Mouse (Mus musculus): ENCODE data around the gene Prim2. TPM values are rescaled to one million over a fixed set of nuclear protein-coding genes. Genes with fewer than 3 reads are reported as not detected.
A peak's percentile ranks its signal among the peaks of the same experiment; 100 is the strongest.

The Prim2 gene
- total RNA-seq, 1 experiment, result 39.0 TPM

DNA sequence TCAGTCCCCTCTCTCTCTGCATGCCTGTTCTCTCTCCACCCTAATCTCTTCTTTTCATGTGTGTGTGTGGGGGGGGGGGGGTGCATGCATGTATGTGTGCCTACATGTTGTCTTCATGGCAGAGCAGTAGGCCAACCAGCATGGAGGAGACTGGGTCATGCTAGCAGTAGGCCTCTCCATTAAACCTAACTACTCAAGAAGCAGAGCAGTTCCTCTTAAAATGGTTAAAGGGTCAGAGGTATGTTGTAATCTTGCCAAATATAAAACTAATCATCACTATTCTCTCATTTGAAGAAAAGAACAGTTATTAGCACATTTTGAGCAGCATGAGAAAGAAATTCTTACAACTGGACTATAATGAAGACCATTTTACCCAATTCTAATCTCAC is 85.0 kb downstream of the Prim2 start:
- in situ Hi-C loops (cut with MboI; ENCODE audit: low sequenced_read_pairs in 2 of 2, unreplicated experiment in 2 of 2), result no loop called here
- no peak overlapping the region for H3K4me3 ChIP-seq (ENCODE audit: insufficient read depth in 1 of 2, low read depth in 1 of 2, low read length in 2 of 2, poor library complexity in 1 of 2, severe bottlenecking in 1 of 2)

DNA sequence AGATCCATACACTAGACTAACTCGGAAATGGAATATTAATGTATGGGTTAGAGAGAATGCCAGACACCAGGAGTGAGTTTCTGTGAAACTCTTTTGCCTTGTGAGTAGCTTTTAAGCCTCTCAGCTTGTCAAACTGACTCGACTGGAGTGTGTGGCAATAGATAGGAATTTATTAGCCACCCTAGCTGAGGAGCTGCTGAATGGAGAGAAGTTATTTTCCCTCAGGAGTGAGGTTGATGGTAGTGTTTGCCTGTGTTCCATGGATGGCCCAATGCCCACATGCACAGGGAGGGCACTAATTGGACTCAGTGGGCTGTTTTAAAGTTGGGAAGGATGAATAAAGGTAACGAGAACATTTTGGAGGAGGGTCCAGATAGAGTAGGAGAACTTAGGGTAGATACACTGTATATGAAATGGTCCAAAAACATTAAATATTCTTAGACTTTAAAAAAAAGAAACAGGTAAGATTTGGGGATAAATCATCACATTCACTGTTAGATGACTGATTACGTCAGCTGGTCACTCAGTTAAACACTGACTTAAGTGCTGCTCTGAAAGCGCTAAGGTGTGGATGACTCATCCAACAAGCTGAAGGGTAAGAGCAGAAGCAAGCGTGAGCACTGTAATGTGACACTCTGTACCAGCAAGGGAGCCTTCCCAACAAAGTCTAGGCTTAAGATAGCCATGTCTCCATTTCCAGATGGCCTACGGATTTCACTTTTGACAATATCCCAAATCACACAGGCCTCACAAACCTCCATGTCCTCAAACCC is 85.6 kb downstream of the Prim2 start:
- Histone ChIP-seq H3K27ac (ENCODE audit: insufficient read depth, low read depth, low read length, poor library complexity, severe bottlenecking) (no peak overlapping the region), H3K9me3 (ENCODE audit: control insufficient read depth, insufficient read depth, low read depth, low read length) (no peaks in the 10 kb centered on the region), H3K4me1 (ENCODE audit: control insufficient read depth in 2 of 2, insufficient read depth in 2 of 2, low read length in 2 of 2, poor library complexity in 1 of 2) (peaks cover 0 to 2% of the 10 kb centered on the region in 2 experiments; a peak in 1 of 4 replicates), H3K36me3 (ENCODE audit: control insufficient read depth, insufficient read depth, low read length, poor library complexity, severe bottlenecking) (no peaks in the 10 kb centered on the region), H3K9ac (ENCODE audit: insufficient read depth, low read depth, low read length, poor library complexity, severe bottlenecking) (no peak overlapping the region), H3K4me3 (ENCODE audit: insufficient read depth in 1 of 2, low read depth in 1 of 2, low read length in 2 of 2, poor library complexity in 1 of 2, severe bottlenecking in 1 of 2) (no peak overlapping the region)
- in situ Hi-C loops (cut with MboI; ENCODE audit: low sequenced_read_pairs in 2 of 2, unreplicated experiment in 2 of 2), result no loop called here
- no peak for DNase-seq (ENCODE audit: low read depth, low spot score)
- TF ChIP-seq HCFC1 (IDR thresholded peaks at IDR 0.05; ENCODE audit: borderline replicate concordance, insufficient read depth, low read length) (no peak), ZNF384 (IDR thresholded peaks at IDR 0.05; ENCODE audit: low read depth, low read length) (no peak), MAFK (IDR thresholded peaks at IDR 0.05; ENCODE audit: insufficient read depth, low read depth, low read length) (no peak), CHD2 (IDR thresholded peaks at IDR 0.05; ENCODE audit: low read depth, low read length) (no peak), ZC3H11A (IDR thresholded peaks at IDR 0.05; ENCODE audit: borderline replicate concordance, low read depth, low read length) (no peak)

More for the DNA sequence above, 85.0 kb downstream of the Prim2 start:
- Histone ChIP-seq H3K4me1 (ENCODE audit: control insufficient read depth in 2 of 2, insufficient read depth in 2 of 2, low read length in 2 of 2, poor library complexity in 1 of 2) (peaks cover 0 to 2% of the 10 kb centered on the region in 2 experiments; a peak in 1 of 4 replicates), H3K27ac (ENCODE audit: insufficient read depth, low read depth, low read length, poor library complexity, severe bottlenecking) (0 out of 2 replicates have a peak overlapping the region, but pooled peaks have one; percentile 47), H3K36me3 (ENCODE audit: control insufficient read depth, insufficient read depth, low read length, poor library complexity, severe bottlenecking) (no peaks in the 10 kb centered on the region), H3K9me3 (ENCODE audit: control insufficient read depth, insufficient read depth, low read depth, low read length) (no peaks in the 10 kb centered on the region), H3K9ac (ENCODE audit: insufficient read depth, low read depth, low read length, poor library complexity, severe bottlenecking) (no peak overlapping the region)
- DNase-seq (ENCODE audit: low read depth, low spot score), result no peak
- TF ChIP-seq CHD2 (IDR thresholded peaks at IDR 0.05; ENCODE audit: low read depth, low read length), result no peak
- no peak for TF ChIP-seq ZNF384 (IDR thresholded peaks at IDR 0.05; ENCODE audit: low read depth, low read length)
- TF ChIP-seq HCFC1 (IDR thresholded peaks at IDR 0.05; ENCODE audit: borderline replicate concordance, insufficient read depth, low read length), result no peak
- no peak for TF ChIP-seq MAFK (IDR thresholded peaks at IDR 0.05; ENCODE audit: insufficient read depth, low read depth, low read length)
- TF ChIP-seq ZC3H11A (IDR thresholded peaks at IDR 0.05; ENCODE audit: borderline replicate concordance, low read depth, low read length), result no peak

DNA sequence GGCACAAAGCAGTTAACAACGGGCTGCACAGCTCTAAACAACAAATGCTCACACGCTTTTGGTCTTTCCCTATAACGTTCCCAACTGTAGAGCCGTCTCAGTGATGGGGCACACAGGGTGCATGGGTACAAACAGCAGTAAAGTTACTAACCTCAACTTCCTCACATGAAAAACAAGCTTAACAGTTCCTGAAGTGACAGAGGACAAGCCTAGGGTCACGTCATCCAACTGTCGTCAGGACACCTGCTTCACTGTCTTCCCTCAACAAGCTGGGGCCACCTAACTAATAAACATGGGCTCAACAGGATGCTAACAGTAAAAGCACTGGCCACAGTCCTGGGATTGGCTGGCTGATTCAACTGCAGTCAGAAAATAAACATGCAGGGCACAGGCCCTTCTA is 91.0 kb downstream of the Prim2 start:
- H3K4me3 ChIP-seq (ENCODE audit: insufficient read depth in 1 of 2, low read depth in 1 of 2, low read length in 2 of 2, poor library complexity in 1 of 2, severe bottlenecking in 1 of 2), result no peak overlapping the region
- H3K4me1 ChIP-seq (ENCODE audit: control insufficient read depth in 2 of 2, insufficient read depth in 2 of 2, low read length in 2 of 2, poor library complexity in 1 of 2), result no peaks in the 10 kb centered on the region
- no peaks in the 10 kb centered on the region for H3K9me3 ChIP-seq (ENCODE audit: control insufficient read depth, insufficient read depth, low read depth, low read length)
- H3K36me3 ChIP-seq (ENCODE audit: control insufficient read depth, insufficient read depth, low read length, poor library complexity, severe bottlenecking), result no peaks in the 10 kb centered on the region
- in situ Hi-C loops (cut with MboI; ENCODE audit: low sequenced_read_pairs in 2 of 2, unreplicated experiment in 2 of 2), result no loop called here
- TF ChIP-seq ZC3H11A (IDR thresholded peaks at IDR 0.05; ENCODE audit: borderline replicate concordance, low read depth, low read length) (no peak), ZNF384 (IDR thresholded peaks at IDR 0.05; ENCODE audit: low read depth, low read length) (no peak), HCFC1 (IDR thresholded peaks at IDR 0.05; ENCODE audit: borderline replicate concordance, insufficient read depth, low read length) (no peak), MAFK (IDR thresholded peaks at IDR 0.05; ENCODE audit: insufficient read depth, low read depth, low read length) (no peak), CHD2 (IDR thresholded peaks at IDR 0.05; ENCODE audit: low read depth, low read length) (no peak)
- H3K9ac ChIP-seq (ENCODE audit: insufficient read depth, low read depth, low read length, poor library complexity, severe bottlenecking), result no peak overlapping the region
- DNase-seq (ENCODE audit: low read depth, low spot score), result no peak
- no peak overlapping the region for H3K27ac ChIP-seq (ENCODE audit: insufficient read depth, low read depth, low read length, poor library complexity, severe bottlenecking)

- DNase-seq (ENCODE audit: low read depth, low spot score), result no peak
- H3K36me3 ChIP-seq (ENCODE audit: control insufficient read depth, insufficient read depth, low read length, poor library complexity, severe bottlenecking), result no peaks in the 10 kb centered on the region
- in situ Hi-C loops (cut with MboI; ENCODE audit: low sequenced_read_pairs in 2 of 2, unreplicated experiment in 2 of 2), result no loop called here
- H3K4me1 ChIP-seq (ENCODE audit: control insufficient read depth in 2 of 2, insufficient read depth in 2 of 2, low read length in 2 of 2, poor library complexity in 1 of 2), result no peaks in the 10 kb centered on the region
- H3K4me3 ChIP-seq (ENCODE audit: insufficient read depth in 1 of 2, low read depth in 1 of 2, low read length in 2 of 2, poor library complexity in 1 of 2, severe bottlenecking in 1 of 2), result no peak overlapping the region
- no peaks in the 10 kb centered on the region for H3K9me3 ChIP-seq (ENCODE audit: control insufficient read depth, insufficient read depth, low read depth, low read length)
- H3K27ac ChIP-seq (ENCODE audit: insufficient read depth, low read depth, low read length, poor library complexity, severe bottlenecking), result no peak overlapping the region
- no peak overlapping the region for H3K9ac ChIP-seq (ENCODE audit: insufficient read depth, low read depth, low read length, poor library complexity, severe bottlenecking)
- TF ChIP-seq CHD2 (IDR thresholded peaks at IDR 0.05; ENCODE audit: low read depth, low read length), result no peak
- TF ChIP-seq HCFC1 (IDR thresholded peaks at IDR 0.05; ENCODE audit: borderline replicate concordance, insufficient read depth, low read length), result no peak
- no peak for TF ChIP-seq MAFK (IDR thresholded peaks at IDR 0.05; ENCODE audit: insufficient read depth, low read depth, low read length)
- TF ChIP-seq ZC3H11A (IDR thresholded peaks at IDR 0.05; ENCODE audit: borderline replicate concordance, low read depth, low read length), result no peak
- TF ChIP-seq ZNF384 (IDR thresholded peaks at IDR 0.05; ENCODE audit: low read depth, low read length), result no peak
Observed at GRCm38 (mm10) chr1:33574459-33574858, 95.1 kb downstream of the Prim2 start.
